In genomic region chr16:94123247-94123646, GRCm38 (mm10) we compare ENCODE assay signal across 7 mouse cellular contexts. TPM values are rescaled to one million over a fixed set of nuclear protein-coding genes. Genes with fewer than 3 reads are reported as not detected.
A peak's percentile ranks its signal among the peaks of the same experiment; 100 is the strongest.
DNase-seq lines count a peak whose midpoint lies in the region.

No protein-coding gene starts in this region.

- intact Hi-C loops in left cerebral cortex, postnatal 10 days (cut with DNase I), result no loop called here
- intact Hi-C loops in left cerebral cortex, postnatal 4 days (cut with DNase I), result no loop called here

- DNase-seq in left cerebral cortex, postnatal 10 days (ENCODE audit: extremely low spot score in 1 of 2, low spot score in 2 of 2), result peak; percentile 43 to 67
- no peak for DNase-seq in left cerebral cortex, adult 11 months (ENCODE audit: low spot score)
- DNase-seq in adrenal gland, postnatal 14 days, result peak; percentile 79
- DNase-seq in cerebellum, adult 9-10 months, result peak; percentile 41
- peak; percentile 88 for DNase-seq in left cerebral cortex, postnatal 4 days
- DNase-seq in spleen, adult 18-20 months, result no peak
- DNase-seq in spleen, postnatal 36 days (ENCODE audit: low spot score in 2 of 2), result no peak

RNA-seq across cellular contexts. Expression of gene Sim2, which starts 38.5 kb away (rescaled TPM):
- under 1 TPM in 1 of 2 experiments, not detected in 1; 0.41 TPM for total RNA-seq in left cerebral cortex, postnatal 10 days (2021)
- not detected in 2 replicates for total RNA-seq in adrenal gland, postnatal 14 days (2021)
- under 1 TPM in 1 of 2 experiments, not detected in 1; 0.12 TPM for total RNA-seq in left cerebral cortex, postnatal 4 days (2021)

Comparison
In these comparisons a context has a peak if more than half of its experiments do, and no peak if none do; other contexts are left out.
1. DNase-seq: peak in left cerebral cortex, postnatal 10 days (2 of 2), adrenal gland, postnatal 14 days (single experiment), cerebellum, adult 9-10 months (single experiment) and left cerebral cortex, postnatal 4 days (single experiment); none in left cerebral cortex, adult 11 months (single experiment), spleen, adult 18-20 months (0 of 2) and spleen, postnatal 36 days (0 of 2).